Mouse (Mus musculus) embryo, embryonic 11 days (tissue): ENCODE data around the gene Tmem259.
A peak's percentile ranks its signal among the peaks of the same experiment; 100 is the strongest.

ENCODE experiments used
- DNase-seq: peaks from one replicate; pipeline ENCODE4 v3.0.0-alpha.2; 2015

Gene Tmem259

DNA sequence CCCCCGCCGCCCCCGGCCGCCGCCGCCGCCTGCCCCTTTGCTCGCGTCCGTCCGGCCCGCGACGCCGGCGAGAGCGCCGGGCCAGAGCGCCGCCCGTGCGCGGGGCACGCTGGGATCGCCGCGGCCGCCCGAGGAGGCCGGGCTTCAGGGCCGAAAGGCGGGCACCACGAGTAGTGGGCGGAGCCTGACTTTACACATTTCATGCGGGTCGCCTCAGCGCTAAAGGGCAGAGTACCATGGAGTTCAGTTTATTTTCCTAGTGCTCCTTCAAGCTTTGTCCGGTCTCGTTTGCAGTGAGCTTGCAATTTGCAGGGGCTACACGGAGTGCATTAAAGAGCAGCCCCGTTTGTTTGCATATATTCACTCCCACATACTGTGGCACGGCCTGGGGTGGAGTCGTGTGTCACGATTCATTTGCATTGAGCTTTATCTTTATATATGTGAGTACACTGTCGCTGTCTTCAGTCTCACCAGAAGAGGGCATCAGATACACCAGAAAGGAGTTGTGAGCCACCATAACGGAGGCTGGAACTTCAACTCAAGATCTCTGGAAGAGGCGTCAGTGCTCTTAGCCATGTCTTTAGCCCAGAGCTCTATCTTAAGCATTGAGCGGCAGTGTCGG is at the start of gene Tmem259:
Tmem259 (minus strand) TSS at position 136 of the 622 bp plus-strand sequence.
- DNase-seq = peak; percentile 97

DNA sequence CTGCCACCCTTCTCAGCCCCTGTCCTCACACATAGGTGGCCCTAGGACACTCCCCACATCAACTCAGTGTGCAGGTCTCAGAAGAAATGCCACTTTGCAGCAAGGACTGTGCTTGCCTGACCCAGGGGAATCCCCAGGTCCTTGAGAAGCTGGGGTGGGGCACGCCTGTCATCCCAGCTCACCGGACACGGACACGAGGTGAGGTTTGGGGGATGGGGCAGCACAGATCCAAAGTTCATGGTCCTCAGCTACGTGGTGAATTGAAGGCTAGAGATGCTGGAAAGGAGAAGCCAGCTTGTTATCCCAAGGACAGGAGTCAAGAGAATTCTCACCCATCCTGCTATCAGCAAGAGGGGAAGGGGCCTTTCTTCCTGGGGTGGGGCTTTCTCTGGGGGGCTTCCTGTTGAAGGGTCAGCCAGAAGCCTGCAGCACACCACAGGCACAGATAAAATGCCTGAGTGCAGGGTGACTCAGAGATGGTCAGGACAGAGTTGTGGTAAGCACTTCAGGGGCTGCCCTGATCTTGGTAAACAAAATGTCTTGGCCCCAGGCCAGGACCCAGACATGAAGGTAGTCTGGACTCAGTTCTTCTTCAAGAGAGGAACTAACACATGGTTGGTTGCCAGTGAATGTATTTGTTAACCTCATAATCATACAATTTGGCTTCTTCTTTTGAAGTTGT is 48.8 kb upstream of the Tmem259 start:
- DNase-seq = no peak

GRCm38 (mm10) chr10:80030736-80031135 is 46.6 kb upstream of the Tmem259 start:
- no peak for DNase-seq

- no peak for DNase-seq
Observed at GRCm38 (mm10) chr10:80030191-80030590, 46.1 kb upstream of the Tmem259 start.

DNA sequence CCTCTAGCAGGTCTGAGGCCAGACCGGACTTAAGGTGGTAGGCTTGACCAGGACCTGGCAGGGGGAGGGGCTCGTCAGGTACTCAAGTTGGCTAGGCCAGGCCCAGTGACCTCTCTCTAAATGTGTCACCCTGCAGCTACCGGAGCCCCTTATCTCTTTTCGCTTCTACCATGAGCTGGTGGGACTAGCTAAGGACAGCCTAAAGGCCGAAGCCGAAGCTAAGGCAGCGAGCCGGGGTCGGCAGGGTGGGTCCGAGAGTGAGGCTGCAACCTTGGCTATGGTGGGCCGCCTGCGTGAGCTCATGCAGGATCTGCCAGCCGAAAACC is 44.4 kb upstream of the Tmem259 start:
- DNase-seq = no peak

DNA sequence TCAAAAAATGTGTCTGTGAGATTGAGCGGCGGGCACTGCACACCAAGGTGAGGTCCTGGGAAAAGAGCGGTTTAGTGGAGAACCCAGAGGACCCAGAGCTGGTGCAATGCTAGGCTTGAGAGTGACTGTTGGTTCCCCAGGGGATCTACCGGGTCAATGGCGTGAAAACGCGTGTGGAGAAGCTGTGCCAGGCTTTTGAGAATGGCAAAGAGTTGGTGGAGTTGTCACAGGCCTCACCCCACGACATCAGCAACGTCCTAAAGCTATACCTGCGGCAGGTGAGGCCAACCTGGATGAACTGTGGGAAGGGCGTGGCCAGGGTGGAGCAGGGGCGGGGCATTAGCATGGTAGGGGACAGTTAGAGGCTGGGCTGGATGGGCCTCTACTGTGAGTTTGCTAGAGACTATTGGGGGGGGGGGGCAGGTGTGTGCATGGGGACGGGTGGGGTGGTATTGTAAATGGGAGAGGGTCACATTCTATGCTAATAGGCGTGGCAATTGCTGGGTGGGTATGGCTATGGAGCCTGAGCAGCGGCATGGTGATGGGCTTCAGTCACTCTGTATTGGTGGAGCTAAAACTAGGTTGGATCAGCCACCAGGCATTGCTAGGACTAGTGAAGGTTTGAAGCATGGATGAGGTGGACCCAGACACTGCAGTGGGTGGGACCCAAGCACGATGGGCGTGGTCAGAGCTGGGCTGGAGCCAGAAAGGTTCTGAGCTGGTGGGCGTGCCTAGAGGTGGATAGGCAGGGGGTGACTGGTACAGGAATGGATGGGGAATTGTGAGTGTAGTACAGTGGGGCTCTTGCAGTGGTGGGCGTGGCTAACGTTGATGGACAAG is 43.8 kb upstream of the Tmem259 start:
- no peak for DNase-seq

DNA sequence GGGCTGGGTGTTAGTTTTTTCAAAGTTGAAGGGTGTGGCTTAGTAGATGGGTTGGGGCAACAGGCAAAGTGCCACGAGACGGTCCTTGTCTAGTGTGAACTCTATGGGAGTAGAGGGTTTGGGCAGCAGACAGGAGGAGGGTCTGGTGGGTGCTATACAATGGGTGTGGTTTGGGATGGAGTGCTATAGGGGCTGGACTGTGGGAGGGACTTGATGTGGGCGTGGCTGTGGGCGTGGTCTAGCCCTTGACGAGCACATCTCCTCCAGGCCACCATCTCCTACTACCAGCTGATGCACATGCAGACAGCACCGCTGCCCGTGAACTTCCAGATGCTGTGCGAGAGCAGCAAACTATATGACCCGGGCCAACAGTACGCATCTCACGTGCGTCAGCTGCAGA is 41.8 kb upstream of the Tmem259 start:
- no peak for DNase-seq

DNA sequence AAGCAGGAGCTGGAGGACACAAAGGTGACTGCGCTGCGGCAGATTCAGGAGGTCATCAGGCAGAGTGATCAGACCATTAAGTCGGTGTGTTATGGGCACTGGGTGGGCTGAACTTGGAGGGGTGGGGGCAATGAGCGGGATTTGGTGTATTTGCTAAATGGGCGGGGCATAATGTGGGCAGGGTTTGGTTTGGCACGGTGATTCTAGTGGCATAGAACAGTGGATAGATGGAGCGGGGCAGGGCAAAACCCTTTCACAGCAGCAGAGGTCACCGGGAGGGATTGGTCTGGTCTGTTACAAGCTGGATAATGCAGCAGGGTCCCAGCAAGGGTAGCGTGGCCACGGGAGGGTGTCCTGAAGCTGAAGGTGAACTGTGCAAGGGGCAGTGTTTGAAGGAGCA is 41.3 kb upstream of the Tmem259 start:
- no peak for DNase-seq

DNA sequence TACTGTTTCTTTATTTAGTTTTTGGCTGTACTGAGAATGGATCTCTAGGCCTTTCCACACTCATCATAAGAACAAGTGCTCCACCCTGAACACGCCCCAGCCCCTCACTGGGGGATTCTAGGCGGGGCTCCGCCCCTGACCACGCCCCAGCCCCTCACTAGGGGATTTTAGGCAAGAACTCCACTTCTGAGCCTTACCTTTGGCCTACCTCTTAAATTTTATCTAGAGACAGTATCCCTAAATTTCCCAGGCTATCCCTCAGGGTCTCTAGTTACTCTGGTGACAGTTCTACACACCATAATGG is 40.9 kb upstream of the Tmem259 start:
- DNase-seq = no peak

DNA sequence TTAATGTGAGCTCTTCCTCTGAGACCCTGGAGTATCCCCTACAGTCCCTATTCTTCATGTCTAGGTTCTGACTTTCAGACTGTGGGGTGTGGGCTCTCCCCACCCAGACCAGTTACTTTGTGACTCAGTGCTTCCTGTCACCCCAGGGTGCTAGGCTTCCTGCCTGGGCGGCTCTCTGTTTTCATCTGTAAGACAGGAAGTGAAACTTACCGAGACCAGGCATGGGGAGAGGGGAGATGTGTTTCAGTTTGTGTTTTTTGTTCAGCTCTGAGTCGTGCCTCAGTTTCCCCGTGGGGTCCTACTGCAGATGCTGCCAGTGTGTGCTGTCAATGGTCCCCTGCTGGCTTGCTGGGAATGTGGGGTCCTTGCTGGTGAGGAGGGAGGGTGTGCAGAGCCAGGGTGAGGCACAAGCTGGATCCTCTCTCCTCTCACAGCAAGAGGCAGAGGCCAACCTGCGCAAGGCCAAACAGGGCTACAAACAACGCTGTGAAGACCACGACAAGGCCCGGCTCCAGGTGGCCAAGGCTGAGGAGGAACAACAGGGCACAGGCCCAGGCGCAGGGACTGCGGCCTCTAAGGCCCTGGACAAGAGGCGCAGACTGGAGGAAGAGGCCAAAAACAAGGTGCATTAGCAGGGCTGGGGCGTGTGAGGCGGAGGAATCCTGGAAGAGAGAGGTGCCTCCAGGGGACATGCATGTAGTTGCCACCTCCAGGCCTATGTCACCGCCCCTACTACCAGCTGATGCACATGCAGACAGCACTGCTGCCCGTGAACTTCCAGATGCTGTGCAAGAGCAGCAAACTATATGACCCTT is 40.3 kb upstream of the Tmem259 start:
- no peak for DNase-seq

DNA sequence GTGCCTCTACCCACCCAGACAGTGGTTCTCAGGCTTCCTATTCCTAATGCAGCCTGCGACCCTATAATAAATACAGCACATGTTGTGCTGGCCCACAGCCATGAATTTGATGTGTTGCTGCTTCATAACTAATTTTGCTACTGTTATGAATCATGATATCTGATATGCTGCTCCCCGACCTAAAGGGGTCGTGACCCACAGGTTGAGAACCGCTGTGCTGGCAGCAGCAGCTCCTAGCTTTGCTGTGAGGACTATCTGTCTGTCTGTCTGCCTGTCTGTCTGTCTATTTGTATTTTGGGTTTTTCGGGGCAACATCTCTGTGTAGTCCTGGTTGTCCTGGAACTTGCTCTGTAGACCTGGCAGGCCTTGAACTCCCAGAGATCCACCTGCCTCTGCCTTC is 39.6 kb upstream of the Tmem259 start:
- no peak for DNase-seq

- DNase-seq = no peak
Observed at GRCm38 (mm10) chr10:80022806-80023205, 38.7 kb upstream of the Tmem259 start.

DNA sequence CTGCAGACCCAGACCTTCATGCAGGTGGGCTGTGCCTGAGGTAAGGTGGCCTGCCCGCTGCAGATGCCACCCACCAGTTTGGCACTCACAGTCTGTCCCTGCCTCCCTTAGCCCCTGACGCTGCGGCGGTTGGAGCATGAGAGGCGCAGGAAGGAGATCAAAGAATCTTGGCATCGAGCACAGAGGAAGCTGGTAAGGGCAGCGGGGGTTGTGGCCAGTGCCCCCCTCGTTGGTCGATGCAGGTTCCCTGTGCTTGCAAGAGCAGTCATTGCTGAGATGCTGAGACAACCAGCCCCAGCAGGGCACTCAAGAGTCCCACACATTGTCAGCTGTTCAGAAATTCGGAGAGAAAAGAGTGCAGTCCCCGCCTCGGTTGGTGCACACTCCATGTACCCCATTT is 38.0 kb upstream of the Tmem259 start:
- DNase-seq = no peak

DNA sequence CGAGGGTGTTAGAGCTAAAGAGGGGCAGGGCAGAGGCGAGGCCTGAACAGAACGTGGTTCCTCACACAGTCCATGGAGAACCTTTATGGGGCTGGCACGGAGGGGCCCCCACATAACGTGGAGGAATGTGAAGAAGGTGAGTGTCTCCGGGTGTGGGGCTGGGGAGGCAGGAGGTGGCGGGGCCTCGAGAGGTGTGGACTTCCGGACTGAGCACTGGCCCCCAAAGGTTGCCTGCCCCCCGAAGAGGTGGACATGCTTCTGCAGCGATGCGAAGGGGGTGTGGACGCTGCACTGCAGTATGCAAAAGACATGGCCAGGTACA is 37.2 kb upstream of the Tmem259 start:
- no peak for DNase-seq

DNA sequence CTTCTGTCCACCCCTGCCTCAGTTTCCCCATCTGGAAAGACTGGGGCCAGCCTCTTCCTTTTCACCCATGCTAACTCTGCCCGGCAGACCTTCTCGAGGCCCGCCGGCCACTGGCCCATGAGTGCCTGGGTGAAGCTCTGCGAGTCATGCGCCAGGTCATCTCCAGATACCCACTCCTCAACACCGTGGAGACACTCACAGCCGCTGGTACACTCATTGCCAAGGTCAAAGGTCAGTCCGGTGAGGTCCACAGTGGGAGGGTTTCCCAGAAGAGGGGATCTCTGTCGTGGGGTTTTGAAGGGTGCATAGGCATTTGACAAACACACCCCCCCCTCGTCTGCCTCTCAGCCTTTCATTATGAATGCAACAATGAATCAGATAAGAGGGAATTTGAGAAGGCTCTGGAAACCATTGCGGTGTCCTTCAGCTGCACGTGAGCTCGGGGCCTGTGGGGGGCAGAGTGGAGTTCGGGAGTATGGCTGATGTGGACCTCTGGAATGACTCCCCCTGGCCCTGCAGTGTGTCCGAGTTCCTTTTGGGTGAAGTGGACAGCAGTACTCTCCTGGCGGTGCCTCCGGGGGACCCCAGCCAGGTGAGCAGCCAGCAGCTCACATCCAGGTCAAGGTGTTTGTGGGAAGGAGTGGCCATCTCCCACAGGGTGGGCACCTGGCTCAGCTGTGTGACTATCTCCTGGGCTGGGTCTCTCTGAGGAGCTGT is 36.6 kb upstream of the Tmem259 start:
- DNase-seq = no peak

DNA sequence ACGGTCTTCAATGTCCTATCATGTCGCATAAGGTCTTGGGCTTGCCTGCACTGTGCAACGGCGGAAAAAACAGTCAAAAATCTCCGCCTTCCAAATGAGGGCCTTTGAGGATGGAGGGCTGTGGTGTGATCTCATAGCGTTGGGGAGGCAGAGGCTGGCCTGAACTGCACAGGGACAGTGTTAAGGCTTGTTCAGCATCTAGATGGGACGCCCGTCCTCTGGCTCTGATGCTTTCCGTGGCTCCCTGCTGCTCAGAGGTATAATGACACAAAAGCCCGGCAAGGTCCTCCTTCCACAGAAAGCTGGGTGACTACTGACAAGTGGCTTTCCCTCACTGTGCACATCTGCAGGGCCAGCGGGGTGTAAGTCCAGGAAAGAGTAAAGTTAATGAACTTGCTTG is 36.1 kb upstream of the Tmem259 start:
- no peak for DNase-seq

- DNase-seq = peak; percentile 74
Observed at GRCm38 (mm10) chr10:80019471-80020131, 35.5 kb upstream of the Tmem259 start.

DNA sequence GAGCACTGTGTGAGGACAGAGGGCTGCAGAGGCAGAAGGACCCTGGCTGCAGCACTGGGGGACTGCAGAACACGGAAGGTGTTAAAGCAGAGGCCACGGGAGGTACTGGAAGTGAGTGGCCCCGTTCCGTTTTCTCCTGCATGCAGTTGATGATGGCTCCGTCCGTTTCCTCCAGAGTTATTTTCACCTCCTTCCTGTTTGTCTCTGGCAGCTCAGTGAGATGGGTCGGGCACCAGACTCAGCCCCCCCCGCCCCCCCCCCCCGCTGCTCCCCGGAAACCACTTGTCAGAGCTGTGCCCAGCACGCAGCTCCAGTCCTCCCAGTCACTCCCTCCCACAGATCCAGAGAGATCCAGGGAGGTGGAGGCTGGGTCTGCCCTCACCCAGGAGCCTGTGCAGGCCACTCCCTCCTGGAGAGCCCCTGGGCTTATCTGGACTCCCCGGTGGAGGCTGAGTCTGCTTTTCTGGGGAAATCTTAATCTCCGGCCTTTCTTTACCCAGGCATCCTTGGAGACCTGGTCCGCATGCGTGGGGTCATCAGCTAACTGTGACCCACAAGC is 34.7 kb upstream of the Tmem259 start:
- DNase-seq = no peak

GRCm38 (mm10) chr10:80017771-80018170 is 33.6 kb upstream of the Tmem259 start:
- no peak for DNase-seq

DNA sequence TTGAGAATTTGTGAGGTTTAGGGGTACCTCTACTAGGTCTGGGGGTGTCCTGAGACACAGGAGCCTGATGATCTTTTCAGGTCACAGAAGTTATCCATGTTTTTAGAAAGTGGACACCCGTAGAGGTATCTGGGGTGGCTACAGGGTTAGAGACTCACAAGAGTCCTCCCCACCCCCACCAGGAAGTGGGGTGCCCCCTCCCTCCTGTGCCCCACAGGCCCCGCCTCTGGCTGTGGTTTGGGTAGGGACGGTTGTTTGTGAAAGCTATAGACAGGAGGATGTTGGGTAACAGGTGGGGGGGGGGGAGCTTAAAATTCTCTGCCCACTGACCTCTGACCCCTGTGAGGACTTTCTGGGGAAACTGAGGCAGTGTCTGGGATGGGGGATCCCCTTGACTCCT is 33.2 kb upstream of the Tmem259 start:
- DNase-seq = no peak

- no peak for DNase-seq
Observed at GRCm38 (mm10) chr10:80016931-80017330, 32.8 kb upstream of the Tmem259 start.

GRCm38 (mm10) chr10:80016511-80016910 is 32.4 kb upstream of the Tmem259 start, which contains the start of gene Arhgap45:
Gene Arhgap45, plus strand, starts transcription at chr10:80016653.
- no peak for DNase-seq
